23 mouse cellular contexts compared by ENCODE assay signal in the genomic region with DNA sequence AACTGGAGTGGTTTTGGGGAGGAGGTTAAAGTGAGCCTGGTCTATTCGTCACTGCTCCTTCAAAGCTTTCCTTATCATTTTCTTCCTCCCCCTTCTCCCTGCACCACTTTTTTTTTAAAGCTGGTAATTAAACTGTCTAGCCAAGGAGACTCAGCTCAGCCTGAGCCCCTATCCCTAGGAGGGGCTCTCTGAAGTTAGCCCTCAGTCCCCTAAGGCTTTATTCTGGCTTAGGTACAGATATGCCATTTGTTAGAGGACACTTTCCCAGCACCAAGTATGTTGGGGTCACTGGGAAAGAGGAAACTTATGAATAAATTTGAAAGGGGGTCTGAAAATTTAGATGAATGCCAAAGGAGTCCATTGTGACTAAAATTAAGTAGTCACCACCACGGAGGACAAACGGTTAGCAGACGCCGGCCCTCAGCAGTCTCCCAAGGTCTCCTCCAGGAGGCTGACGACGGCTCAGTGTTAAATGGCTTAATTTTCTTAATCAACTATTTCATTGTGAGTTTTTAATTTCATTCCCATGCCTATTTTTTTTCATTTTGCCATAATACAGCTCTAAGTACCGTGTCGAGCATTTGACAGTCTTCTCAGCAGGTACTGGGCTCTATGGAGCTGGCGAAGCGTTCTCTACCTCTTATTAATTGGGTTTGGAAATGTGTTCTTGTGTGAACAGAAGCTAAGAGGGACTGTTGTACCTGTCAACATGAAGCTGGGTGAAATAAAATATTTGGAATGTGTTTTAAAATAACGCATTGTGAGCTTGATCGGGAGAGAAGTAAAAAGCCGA.
A peak's percentile ranks its signal among the peaks of the same experiment; 100 is the strongest.
DNase-seq lines count a peak whose midpoint lies in the region; ATAC-seq lines count a peak whose summit lies in the region.
"Had no signal": no experiment of that assay in that cellular context is flagged by ENCODE, and none has a peak within 500 bp of the region (broad histone marks: within the 10 kb centered on the region; RNA-seq: fewer than 3 reads in every experiment).

No protein-coding gene starts in this region.

- DNase-seq in hindbrain, embryonic 10.5 days (ENCODE audit: low spot score): peak; percentile 27
- DNase-seq in hindbrain, embryonic 14.5 days (ENCODE audit: low spot score): no peak
- DNase-seq in midbrain, embryonic 14.5 days: no peak
- DNase-seq in neural tube, embryonic 10.5 days (ENCODE audit: extremely low spot score, low spot score): no peak
- DNase-seq in gastrocnemius, postnatal 4 days (ENCODE audit: low spot score in 2 of 2): no peak
- DNase-seq in adipocyte (ENCODE audit: low spot score): no peak
- DNase-seq: cerebellum, adult 11-12 months; cerebellum, postnatal 14 days; kidney, adult 18-20 months; layer of hippocampus, adult 9-11 months; lung, adult 2 months; lung, postnatal 14 days; right cerebral cortex, postnatal 14 days; thymus, postnatal 14 days had no signal

- WGBS in forebrain, embryonic 15.5 days: 47% methylated on average over 14 of the region's 14 CpGs
- 49% methylated on average over 14 of the region's 14 CpGs for WGBS in forebrain, embryonic 13.5 days
- 62% methylated on average over 14 of the region's 14 CpGs for WGBS in hindbrain, embryonic 10.5 days
- WGBS in hindbrain, embryonic 14.5 days: 45% methylated on average over 14 of the region's 14 CpGs
- 31% methylated on average over 14 of the region's 14 CpGs for WGBS in midbrain, embryonic 14.5 days

- H3K36me3 ChIP-seq in forebrain, embryonic 15.5 days: no peaks in the 10 kb centered on the region
- no peaks in the 10 kb centered on the region for H3K36me3 ChIP-seq in forebrain, embryonic 13.5 days (ENCODE audit: poor library complexity, severe bottlenecking)
- H3K36me3 ChIP-seq in hindbrain, embryonic 10.5 days: no peaks in the 10 kb centered on the region
- no peaks in the 10 kb centered on the region for H3K36me3 ChIP-seq in hindbrain, embryonic 14.5 days (replicated peaks; ENCODE audit: control insufficient read depth, insufficient read depth)
- H3K36me3 ChIP-seq in midbrain, embryonic 14.5 days (ENCODE audit: control insufficient read depth, insufficient read depth, low read length): no peaks in the 10 kb centered on the region
- H3K36me3 ChIP-seq: embryonic facial prominence, embryonic 13.5 days; heart, embryonic 12.5 days; limb, embryonic 13.5 days; liver, embryonic 12.5 days had no signal

- no peak overlapping the region for H3K4me2 ChIP-seq in forebrain, embryonic 15.5 days (replicated peaks)
- H3K4me2 ChIP-seq in forebrain, embryonic 13.5 days: no peak overlapping the region
- H3K4me2 ChIP-seq in hindbrain, embryonic 14.5 days (replicated peaks): no peak overlapping the region
- H3K4me2 ChIP-seq in midbrain, embryonic 14.5 days (ENCODE audit: low read length): no peak overlapping the region
- H3K4me2 ChIP-seq: embryonic facial prominence, embryonic 13.5 days; heart, embryonic 12.5 days; limb, embryonic 13.5 days; liver, embryonic 12.5 days had no signal

- no peak overlapping the region for H3K9ac ChIP-seq in forebrain, embryonic 15.5 days (replicated peaks)
- no peak overlapping the region for H3K9ac ChIP-seq in forebrain, embryonic 13.5 days
- H3K9ac ChIP-seq in hindbrain, embryonic 14.5 days: no peak overlapping the region
- no peak overlapping the region for H3K9ac ChIP-seq in midbrain, embryonic 14.5 days (replicated peaks; ENCODE audit: low read length)
- H3K9ac ChIP-seq: embryonic facial prominence, embryonic 13.5 days; heart, embryonic 12.5 days; limb, embryonic 13.5 days; liver, embryonic 12.5 days had no signal

- H3K27me3 ChIP-seq in forebrain, embryonic 15.5 days: no peaks in the 10 kb centered on the region
- H3K27me3 ChIP-seq in forebrain, embryonic 13.5 days: no peaks in the 10 kb centered on the region
- H3K27me3 ChIP-seq in hindbrain, embryonic 10.5 days (ENCODE audit: insufficient read depth, poor library complexity, severe bottlenecking): no peaks in the 10 kb centered on the region
- H3K27me3 ChIP-seq in hindbrain, embryonic 14.5 days (ENCODE audit: control insufficient read depth, insufficient read depth, low read length): no peaks in the 10 kb centered on the region
- H3K27me3 ChIP-seq in midbrain, embryonic 14.5 days (ENCODE audit: control insufficient read depth, insufficient read depth, low read length): no peaks in the 10 kb centered on the region
- H3K27me3 ChIP-seq: embryonic facial prominence, embryonic 13.5 days; heart, embryonic 12.5 days; limb, embryonic 13.5 days; liver, embryonic 12.5 days had no signal

- H3K9me3 ChIP-seq in forebrain, embryonic 15.5 days: no peaks in the 10 kb centered on the region
- H3K9me3 ChIP-seq in forebrain, embryonic 13.5 days (replicated peaks): no peaks in the 10 kb centered on the region
- H3K9me3 ChIP-seq in hindbrain, embryonic 10.5 days: no peaks in the 10 kb centered on the region
- no peaks in the 10 kb centered on the region for H3K9me3 ChIP-seq in hindbrain, embryonic 14.5 days (ENCODE audit: control insufficient read depth, low read length)
- H3K9me3 ChIP-seq in midbrain, embryonic 14.5 days (ENCODE audit: control insufficient read depth, low read length): no peaks in the 10 kb centered on the region
- H3K9me3 ChIP-seq: embryonic facial prominence, embryonic 13.5 days; heart, embryonic 12.5 days; limb, embryonic 13.5 days; liver, embryonic 12.5 days had no signal

- H3K4me3 ChIP-seq in forebrain, embryonic 15.5 days: no peak overlapping the region
- H3K4me3 ChIP-seq in forebrain, embryonic 13.5 days: no peak overlapping the region
- H3K4me3 ChIP-seq in hindbrain, embryonic 10.5 days: no peak overlapping the region
- H3K4me3 ChIP-seq in hindbrain, embryonic 14.5 days (replicated peaks; ENCODE audit: low read length): no peak overlapping the region
- H3K4me3 ChIP-seq in midbrain, embryonic 14.5 days (replicated peaks; ENCODE audit: low read depth, low read length): no peak overlapping the region
- H3K4me3 ChIP-seq: embryonic facial prominence, embryonic 13.5 days; erythroblast, embryonic 14.5 days; heart, embryonic 12.5 days; limb, embryonic 13.5 days; liver, embryonic 12.5 days had no signal

- peaks cover 12% of the 10 kb centered on the region; the same call in 1 of the 2 replicates for H3K4me1 ChIP-seq in forebrain, embryonic 15.5 days
- peaks cover 15% of the 10 kb centered on the region for H3K4me1 ChIP-seq in forebrain, embryonic 13.5 days
- H3K4me1 ChIP-seq in hindbrain, embryonic 10.5 days (replicated peaks): peaks cover 31% of the 10 kb centered on the region
- 0 out of 2 replicates have a peak, but pooled peaks cover 7% of the 10 kb centered on the region for H3K4me1 ChIP-seq in hindbrain, embryonic 14.5 days (replicated peaks; ENCODE audit: control insufficient read depth, insufficient read depth, low read length)
- H3K4me1 ChIP-seq in midbrain, embryonic 14.5 days (ENCODE audit: control insufficient read depth, insufficient read depth, low read length): peaks cover 9% of the 10 kb centered on the region; the same call in 1 of the 2 replicates
- H3K4me1 ChIP-seq: liver, embryonic 12.5 days had no signal

- ATAC-seq in forebrain, embryonic 15.5 days (replicated peaks): 0 out of 2 replicates have a peak, but pooled peaks have one; percentile 32
- ATAC-seq in forebrain, embryonic 13.5 days: no peak
- ATAC-seq in hindbrain, embryonic 14.5 days (ENCODE audit: low FRiP score): peak; percentile 68; the same call in 1 of the 2 replicates
- 0 out of 2 replicates have a peak, but pooled peaks have one; percentile 64 for ATAC-seq in midbrain, embryonic 14.5 days (ENCODE audit: low FRiP score, low TSS enrichment)
- ATAC-seq: inflammation-experienced regulatory T-cells, adult 6 months; liver, embryonic 12.5 days had no signal

- no peak overlapping the region for H3K27ac ChIP-seq in forebrain, embryonic 15.5 days (replicated peaks)
- H3K27ac ChIP-seq in forebrain, embryonic 13.5 days: no peak overlapping the region
- no peak overlapping the region for H3K27ac ChIP-seq in hindbrain, embryonic 10.5 days
- no peak overlapping the region for H3K27ac ChIP-seq in hindbrain, embryonic 14.5 days
- no peak overlapping the region for H3K27ac ChIP-seq in midbrain, embryonic 14.5 days (replicated peaks; ENCODE audit: low read depth, low read length)
- H3K27ac ChIP-seq: embryonic facial prominence, embryonic 13.5 days; kidney, postnatal 0 days; limb, embryonic 13.5 days; liver, embryonic 12.5 days had no signal
